ENCODE assay signal across 16 mouse cellular contexts in the genomic region with DNA sequence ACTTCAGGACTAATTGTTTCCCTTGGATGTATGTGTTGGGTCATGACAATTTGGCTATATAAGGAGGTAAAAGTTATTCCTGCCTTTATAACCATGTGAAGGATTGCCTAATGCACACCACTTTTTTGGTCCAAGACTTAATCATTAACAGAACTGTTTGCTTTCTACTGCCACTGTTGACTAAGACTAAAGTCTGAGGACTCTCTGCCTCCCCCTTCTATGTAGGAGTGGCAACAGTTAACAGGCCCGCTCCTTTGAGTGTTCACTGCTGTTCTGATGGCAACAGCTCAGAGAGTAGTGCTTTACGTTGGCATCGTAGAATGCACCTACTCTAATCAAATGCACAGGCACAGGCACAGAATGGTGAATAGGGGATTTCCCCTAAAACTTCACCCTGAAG. TPM values are rescaled to one million over a fixed set of nuclear protein-coding genes. Genes with fewer than 3 reads are reported as not detected.
DNase-seq lines count a peak whose midpoint lies in the region; ATAC-seq and TF ChIP-seq lines count a peak whose summit lies in the region.
"Had no signal": no experiment of that assay in that cellular context is flagged by ENCODE, and none has a peak within 500 bp of the region (broad histone marks: within the 10 kb centered on the region; RNA-seq: fewer than 3 reads in every experiment).

No protein-coding gene starts in this region.

- no peaks in the 10 kb centered on the region for H3K4me1 ChIP-seq in lung, adult 2 months (ENCODE audit: control insufficient read depth, insufficient read depth, low read length)
- H3K4me1 ChIP-seq in lung, embryonic 16.5 days (replicated peaks; ENCODE audit: control insufficient read depth, insufficient read depth, low read length) = no peaks in the 10 kb centered on the region
- H3K4me1 ChIP-seq in stomach, postnatal 0 days (replicated peaks; ENCODE audit: control insufficient read depth, insufficient read depth) = no peaks in the 10 kb centered on the region
- H3K4me1 ChIP-seq: embryonic facial prominence, embryonic 10.5 days; neural tube, embryonic 13.5 days had no signal

- no peaks in the 10 kb centered on the region for H3K27me3 ChIP-seq in lung, embryonic 16.5 days (ENCODE audit: control insufficient read depth, insufficient read depth, low read depth, low read length)
- H3K27me3 ChIP-seq in stomach, postnatal 0 days (ENCODE audit: control insufficient read depth, insufficient read depth, low read length) = no peaks in the 10 kb centered on the region
- H3K27me3 ChIP-seq: neural tube, embryonic 13.5 days had no signal

- peak; percentile 96 for ATAC-seq in lung, embryonic 16.5 days (ENCODE audit: low read depth)
- peak; percentile 88 for ATAC-seq in stomach, postnatal 0 days (ENCODE audit: low FRiP score, low TSS enrichment)
- no peak for ATAC-seq in CD4-positive, CD25-positive, alpha-beta regulatory T cell, adult 4 months

- 69% methylated on average over 3 of the region's 3 CpGs for WGBS in lung, adult 2 months
- WGBS in lung, embryonic 16.5 days = 37% methylated on average over 3 of the region's 3 CpGs
- 44% methylated on average over 3 of the region's 3 CpGs for WGBS in stomach, postnatal 0 days

- H3K4me2 ChIP-seq in lung, embryonic 16.5 days (ENCODE audit: low read depth, low read length) = no peak overlapping the region
- no peak overlapping the region for H3K4me2 ChIP-seq in stomach, postnatal 0 days (replicated peaks; ENCODE audit: low read depth)
- H3K4me2 ChIP-seq: hindbrain, embryonic 14.5 days; neural tube, embryonic 13.5 days had no signal

- TF ChIP-seq CTCF in lung, adult 2 months (IDR thresholded peaks at IDR 0.05; ENCODE audit: insufficient read depth, low read length) = no peak
- 0 out of 2 replicates have a peak, but pooled peaks have one; percentile 11 for TF ChIP-seq CTCF in stomach, postnatal 0 days (IDR thresholded peaks at IDR 0.05; ENCODE audit: low read depth)

- H3K4me3 ChIP-seq in lung, adult 2 months (replicated peaks; ENCODE audit: extremely low read depth, low read depth, low read length) = no peak overlapping the region
- H3K4me3 ChIP-seq in lung, embryonic 16.5 days (ENCODE audit: low read length) = no peak overlapping the region
- no peak overlapping the region for H3K4me3 ChIP-seq in stomach, postnatal 0 days (ENCODE audit: low read depth, low read length)
- H3K4me3 ChIP-seq: embryonic facial prominence, embryonic 10.5 days; neural tube, embryonic 13.5 days had no signal

- no peak for TF ChIP-seq EP300 in stomach, postnatal 0 days (optimal IDR thresholded peaks at IDR 0.05)

- no peaks in the 10 kb centered on the region for H3K9me3 ChIP-seq in lung, embryonic 16.5 days (ENCODE audit: control insufficient read depth, low read length)
- H3K9me3 ChIP-seq in stomach, postnatal 0 days (ENCODE audit: control insufficient read depth, low read length) = no peaks in the 10 kb centered on the region
- H3K9me3 ChIP-seq: embryonic facial prominence, embryonic 10.5 days; neural tube, embryonic 13.5 days had no signal

- intact Hi-C loops in left cerebral cortex, postnatal 4 days (cut with DNase I) = no loop called here
- intact Hi-C loops in gastrocnemius, postnatal 36 days (cut with DNase I) = no loop called here

- H3K27ac ChIP-seq in lung, embryonic 16.5 days (ENCODE audit: low read length) = peak overlapping the region; percentile 73
- H3K27ac ChIP-seq in stomach, postnatal 0 days (replicated peaks) = no peak overlapping the region
- H3K27ac ChIP-seq: embryonic facial prominence, embryonic 10.5 days; hindbrain, embryonic 14.5 days; neural tube, embryonic 13.5 days had no signal

- DNase-seq in lung, adult 18-20 months = peak; percentile 49 to 72
- no peak for DNase-seq in lung, adult 2 months
- DNase-seq in kidney, postnatal 25 days = peak; percentile 42 to 57
- peak; percentile 63 for DNase-seq in stomach, postnatal 0 days (ENCODE audit: low spot score)
- DNase-seq in left cerebral cortex, postnatal 4 days = no peak
- DNase-seq in gastrocnemius, postnatal 36 days = no peak
- DNase-seq: adrenal gland, postnatal 25 days; cerebellum, adult 9-11 months; heart, adult 11 months; retina, postnatal 1 day; thymus, adult 2 months had no signal

- H3K9ac ChIP-seq in lung, embryonic 16.5 days (ENCODE audit: low read length) = no peak overlapping the region
- H3K9ac ChIP-seq in stomach, postnatal 0 days (ENCODE audit: low read length) = no peak overlapping the region
- H3K9ac ChIP-seq: hindbrain, embryonic 14.5 days; neural tube, embryonic 13.5 days had no signal

- no peaks in the 10 kb centered on the region for H3K36me3 ChIP-seq in lung, embryonic 16.5 days (ENCODE audit: control insufficient read depth, insufficient read depth, low read length)
- H3K36me3 ChIP-seq in stomach, postnatal 0 days (ENCODE audit: control insufficient read depth, insufficient read depth, low read length) = no peaks in the 10 kb centered on the region
- H3K36me3 ChIP-seq: embryonic facial prominence, embryonic 10.5 days; neural tube, embryonic 13.5 days had no signal

- no peak for TF ChIP-seq POLR2A in lung, adult 2 months (IDR thresholded peaks at IDR 0.05; ENCODE audit: borderline replicate concordance, extremely low read depth, low read depth, low read length)

RNA-seq across cellular contexts. Expression of a gene that starts 5.2 kb away (rescaled TPM):
- polyA plus RNA-seq in lung, adult 2 months (2012; rRNA removed) = 10.8 and 14.3 TPM in 2 replicates
- polyA plus RNA-seq in lung, embryonic 16.5 days (2015; fragmentation: Nextera tagmentation; extraction: Ambion mirVana) = 38.7 and 42.0 TPM in 2 replicates
- 28.0 and 28.1 TPM in 2 replicates for polyA plus RNA-seq in stomach, postnatal 0 days (2015; fragmentation: Nextera tagmentation; extraction: Ambion mirVana)
- 10 to 100 TPM; 23.5 to 23.6 TPM for total RNA-seq in left cerebral cortex, postnatal 4 days (2021)
- polyA plus RNA-seq in CD4-positive, CD25-positive, alpha-beta regulatory T cell, adult 4 months (2017; shearing (Covaris generic)) = 10 to 100 TPM; 22.4 to 24.8 TPM
- 10 to 100 TPM; 19.1 to 21.1 TPM for total RNA-seq in gastrocnemius, postnatal 36 days (2021)

RNA-seq across cellular contexts. Expression of a gene that starts 13.7 kb away (rescaled TPM):
- 8.1 and 10.6 TPM in 2 replicates for polyA plus RNA-seq in lung, adult 2 months (2012; rRNA removed)
- 46.8 and 47.1 TPM in 2 replicates for polyA plus RNA-seq in lung, embryonic 16.5 days (2015; fragmentation: Nextera tagmentation; extraction: Ambion mirVana)
- 29.1 and 30.9 TPM in 2 replicates for polyA plus RNA-seq in stomach, postnatal 0 days (2015; fragmentation: Nextera tagmentation; extraction: Ambion mirVana)
- 1 to 10 TPM; 4.4 to 5.5 TPM for total RNA-seq in left cerebral cortex, postnatal 4 days (2021)
- polyA plus RNA-seq in CD4-positive, CD25-positive, alpha-beta regulatory T cell, adult 4 months (2017; shearing (Covaris generic)) = 10 to 100 TPM; 18.6 to 33.7 TPM
- total RNA-seq in gastrocnemius, postnatal 36 days (2021) = 10 to 100 TPM; 12.9 to 13.6 TPM

RNA-seq across cellular contexts. Expression of a gene that starts 47.9 kb away (rescaled TPM):
- 9.4 and 11.5 TPM in 2 replicates for polyA plus RNA-seq in lung, adult 2 months (2012; rRNA removed)
- 5.5 and 5.8 TPM in 2 replicates for polyA plus RNA-seq in lung, embryonic 16.5 days (2015; fragmentation: Nextera tagmentation; extraction: Ambion mirVana)
- polyA plus RNA-seq in stomach, postnatal 0 days (2015; fragmentation: Nextera tagmentation; extraction: Ambion mirVana) = 1.7 and 1.9 TPM in 2 replicates
- 10 to 100 TPM; 23.9 to 24.7 TPM for total RNA-seq in left cerebral cortex, postnatal 4 days (2021)
- polyA plus RNA-seq in CD4-positive, CD25-positive, alpha-beta regulatory T cell, adult 4 months (2017; shearing (Covaris generic)) = 1 to 10 TPM; 5.7 to 6.6 TPM
- total RNA-seq in gastrocnemius, postnatal 36 days (2021) = 10 to 100 TPM; 12.6 to 19.2 TPM

RNA-seq across cellular contexts. Expression of a gene that starts 48.0 kb away (rescaled TPM):
- 6.1 and 6.9 TPM in 2 replicates for polyA plus RNA-seq in lung, adult 2 months (2012; rRNA removed)
- polyA plus RNA-seq in lung, embryonic 16.5 days (2015; fragmentation: Nextera tagmentation; extraction: Ambion mirVana) = 13.9 and 17.3 TPM in 2 replicates
- polyA plus RNA-seq in stomach, postnatal 0 days (2015; fragmentation: Nextera tagmentation; extraction: Ambion mirVana) = 4.3 and 4.7 TPM in 2 replicates
- 1 to 10 TPM; 9.1 to 9.4 TPM for total RNA-seq in left cerebral cortex, postnatal 4 days (2021)
- 10 to 100 TPM; 13.8 to 25.0 TPM for polyA plus RNA-seq in CD4-positive, CD25-positive, alpha-beta regulatory T cell, adult 4 months (2017; shearing (Covaris generic))
- total RNA-seq in gastrocnemius, postnatal 36 days (2021) = 1 to 10 TPM; 3.2 to 4.5 TPM

RNA-seq across cellular contexts. Expression of a gene that starts 53.9 kb away (rescaled TPM):
- 46.6 and 63.4 TPM in 2 replicates for polyA plus RNA-seq in lung, adult 2 months (2012; rRNA removed)
- polyA plus RNA-seq in lung, embryonic 16.5 days (2015; fragmentation: Nextera tagmentation; extraction: Ambion mirVana) = 57.6 and 62.5 TPM in 2 replicates
- 39.8 and 42.1 TPM in 2 replicates for polyA plus RNA-seq in stomach, postnatal 0 days (2015; fragmentation: Nextera tagmentation; extraction: Ambion mirVana)
- total RNA-seq in left cerebral cortex, postnatal 4 days (2021) = 10 to 100 TPM; 26.5 to 26.8 TPM
- polyA plus RNA-seq in CD4-positive, CD25-positive, alpha-beta regulatory T cell, adult 4 months (2017; shearing (Covaris generic)) = 10 to 100 TPM; 33.2 to 36.9 TPM
- 10 to 100 TPM; 37.7 to 41.3 TPM for total RNA-seq in gastrocnemius, postnatal 36 days (2021)

Comparison
In these comparisons a context has a peak if more than half of its experiments do, and no peak if none do; other contexts are left out.
1. DNase-seq: peak in lung, adult 18-20 months (2 of 2), kidney, postnatal 25 days (2 of 2) and stomach, postnatal 0 days (single experiment); none in lung, adult 2 months (single experiment), left cerebral cortex, postnatal 4 days (single experiment) and gastrocnemius, postnatal 36 days (0 of 2).